Mouse (Mus musculus) G1E-ER4 (cell line): Measurements from ENCODE around the gene Usp20. TPM values are rescaled to one million over a fixed set of nuclear protein-coding genes. Genes with fewer than 3 reads are reported as not detected.

Experiments used
- GATA1 ChIP-seq: IDR thresholded peaks from one replicate; pipeline ENCODE4 v1.8.0; 2012; ENCODE audit warnings: low read length, inconsistent platforms
- polyA plus RNA-seq: library from polyadenylated mRNA; stranded (reverse); fragments of >175 nt; gene quantifications from 2 replicates; pipeline ENCODE4 v1.2.3, GENCODE M21; 2012

Gene Usp20
- polyA plus RNA-seq, 1 experiment: 6.3 TPM

- no peak for TF ChIP-seq GATA1
These were observed 35.7 kb downstream of the Usp20 start for GRCm38 (mm10) chr2:31017625-31018317.

- no peak for TF ChIP-seq GATA1
These were observed 36.4 kb downstream of the Usp20 start for GRCm38 (mm10) chr2:31018519-31018918.

GRCm38 (mm10) chr2:31019011-31019410 lies 36.9 kb downstream of the Usp20 start:
- no peak for TF ChIP-seq GATA1

- no peak for TF ChIP-seq GATA1
These were observed 38.1 kb downstream of the Usp20 start for GRCm38 (mm10) chr2:31020202-31020601.

GRCm38 (mm10) chr2:31023940-31024339 lies 41.9 kb downstream of the Usp20 start:
- TF ChIP-seq GATA1: no peak

GRCm38 (mm10) chr2:31024618-31025370 lies 42.7 kb downstream of the Usp20 start:
- no peak for TF ChIP-seq GATA1

- TF ChIP-seq GATA1: no peak
These were observed 43.4 kb downstream of the Usp20 start for GRCm38 (mm10) chr2:31025458-31025857.

GRCm38 (mm10) chr2:31026642-31027041 lies 44.6 kb downstream of the Usp20 start:
- TF ChIP-seq GATA1: no peak

GRCm38 (mm10) chr2:31031972-31032371 lies 49.9 kb downstream of the Usp20 start:
- TF ChIP-seq GATA1: no peak

- no peak for TF ChIP-seq GATA1
These were observed 54.7 kb downstream of the Usp20 start for GRCm38 (mm10) chr2:31036811-31037210.

- no peak for TF ChIP-seq GATA1
These were observed 58.0 kb downstream of the Usp20 start for GRCm38 (mm10) chr2:31040043-31040442.

- no peak for TF ChIP-seq GATA1
These were observed 58.4 kb downstream of the Usp20 start for GRCm38 (mm10) chr2:31040487-31040886.

GRCm38 (mm10) chr2:31041386-31041785 lies 59.3 kb downstream of the Usp20 start:
- no peak for TF ChIP-seq GATA1

GRCm38 (mm10) chr2:31042881-31043280 lies 60.8 kb downstream of the Usp20 start:
- no peak for TF ChIP-seq GATA1

GRCm38 (mm10) chr2:31043856-31044255 lies 61.8 kb downstream of the Usp20 start:
- no peak for TF ChIP-seq GATA1

GRCm38 (mm10) chr2:31048037-31048436 lies 66.0 kb downstream of the Usp20 start:
- no peak for TF ChIP-seq GATA1

- no peak for TF ChIP-seq GATA1
These were observed 70.4 kb downstream of the Usp20 start for GRCm38 (mm10) chr2:31052441-31052840.

- TF ChIP-seq GATA1: no peak
These were observed 71.3 kb downstream of the Usp20 start for GRCm38 (mm10) chr2:31053426-31053825.
